Mouse (Mus musculus) layer of hippocampus, postnatal 10 days (tissue): Measurements from ENCODE around the gene Cd96. TPM values are rescaled to one million over a fixed set of nuclear protein-coding genes. Genes with fewer than 3 reads are reported as not detected.

ENCODE experiments used
- DNase-seq, 2 experiments: peaks; one replicate each; pipeline ENCODE4 v3.0.0; 2021; ENCODE audit warnings: low spot score in 2 of 2
- total RNA-seq, 2 experiments: library from RNA; stranded (reverse); gene quantifications; 2 replicates each; pipeline ENCODE4 v1.2.3; 2021

Cd96 gene
- total RNA-seq, 2 experiments from 2014 or later, result not detected

DNA sequence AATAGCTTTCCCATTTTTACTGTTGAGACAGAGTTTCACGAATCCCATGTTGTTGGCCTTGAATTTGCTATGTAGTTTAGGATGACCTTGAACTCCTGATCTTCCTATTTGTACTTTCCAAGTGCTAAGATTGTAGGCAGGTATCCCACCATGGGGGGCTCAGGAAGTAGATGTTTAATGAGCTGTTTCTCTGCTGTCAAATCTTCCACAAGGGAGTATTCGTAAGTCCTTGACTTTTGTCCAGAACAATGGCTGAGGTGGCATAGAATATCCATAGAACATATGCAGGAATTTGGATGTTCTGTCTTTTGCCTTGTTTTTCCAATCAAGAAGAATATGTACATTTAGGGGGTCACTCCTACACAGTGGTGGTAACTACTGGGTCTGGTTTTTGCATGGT lies 73.1 kb downstream of the Cd96 start:
- no peak for DNase-seq

DNA sequence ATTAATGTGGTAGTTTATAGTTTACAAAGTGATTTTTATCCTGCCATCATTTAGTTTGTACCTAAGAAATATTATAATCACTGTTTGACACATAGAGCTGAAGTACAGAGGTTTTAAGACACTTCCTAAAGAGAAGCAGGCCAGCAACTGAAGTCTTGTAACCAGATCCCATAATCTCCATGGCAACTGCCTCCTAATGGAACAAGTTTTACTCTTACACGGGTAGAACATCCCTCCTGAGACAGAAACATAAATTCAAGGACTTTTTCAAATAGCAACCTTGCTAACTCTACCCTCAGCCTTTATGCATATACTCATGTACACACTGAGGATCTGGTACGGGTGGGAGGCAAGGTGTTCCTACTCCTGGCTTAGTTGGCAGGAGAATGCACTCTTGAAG lies 83.8 kb downstream of the Cd96 start:
- no peak for DNase-seq

DNA sequence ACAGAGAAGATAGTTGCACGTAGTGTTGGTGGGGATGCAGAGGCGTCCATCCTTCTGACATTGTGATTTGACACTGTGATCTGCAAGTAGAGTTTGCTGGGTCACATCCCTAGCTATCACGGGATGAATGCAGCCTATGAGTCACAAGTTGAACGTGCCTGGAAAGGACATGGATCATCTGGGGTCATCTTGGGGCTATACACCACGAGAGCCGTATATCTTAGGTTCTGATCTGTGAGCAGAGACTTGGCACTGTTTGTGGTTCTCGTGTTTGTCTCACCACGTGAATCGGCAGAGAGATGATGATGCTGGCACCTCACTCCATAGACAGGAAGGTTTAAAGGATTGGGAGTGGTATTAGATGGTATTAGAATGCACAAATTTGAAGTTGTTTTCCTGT lies 86.2 kb downstream of the Cd96 start:
- no peak for DNase-seq

DNA sequence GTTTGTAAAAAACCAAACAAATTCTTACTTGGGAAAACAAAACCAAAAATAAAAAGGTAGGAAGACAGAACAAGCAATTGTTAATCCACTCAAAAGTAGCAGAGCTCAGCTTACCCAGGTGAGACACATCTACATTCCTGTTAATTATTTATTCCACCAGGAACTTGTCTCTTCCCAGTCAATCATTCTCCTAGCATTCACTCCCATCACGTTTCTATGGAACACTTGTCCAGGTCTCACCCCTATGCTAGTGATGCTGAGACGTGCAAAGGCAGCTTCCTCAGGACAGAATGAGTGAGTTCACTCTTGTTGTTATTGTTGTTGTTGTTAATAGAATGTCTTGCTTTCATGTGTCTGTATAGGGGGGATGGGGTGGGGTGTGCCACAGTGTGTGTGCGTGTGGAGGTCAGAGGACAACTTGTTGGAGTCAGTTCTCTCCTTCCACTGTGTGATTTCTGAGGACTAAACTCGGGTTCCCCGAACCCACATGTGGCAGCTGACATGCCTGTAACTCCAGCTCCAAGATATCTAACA lies 97.0 kb downstream of the Cd96 start:
- DNase-seq, result no peak

DNA sequence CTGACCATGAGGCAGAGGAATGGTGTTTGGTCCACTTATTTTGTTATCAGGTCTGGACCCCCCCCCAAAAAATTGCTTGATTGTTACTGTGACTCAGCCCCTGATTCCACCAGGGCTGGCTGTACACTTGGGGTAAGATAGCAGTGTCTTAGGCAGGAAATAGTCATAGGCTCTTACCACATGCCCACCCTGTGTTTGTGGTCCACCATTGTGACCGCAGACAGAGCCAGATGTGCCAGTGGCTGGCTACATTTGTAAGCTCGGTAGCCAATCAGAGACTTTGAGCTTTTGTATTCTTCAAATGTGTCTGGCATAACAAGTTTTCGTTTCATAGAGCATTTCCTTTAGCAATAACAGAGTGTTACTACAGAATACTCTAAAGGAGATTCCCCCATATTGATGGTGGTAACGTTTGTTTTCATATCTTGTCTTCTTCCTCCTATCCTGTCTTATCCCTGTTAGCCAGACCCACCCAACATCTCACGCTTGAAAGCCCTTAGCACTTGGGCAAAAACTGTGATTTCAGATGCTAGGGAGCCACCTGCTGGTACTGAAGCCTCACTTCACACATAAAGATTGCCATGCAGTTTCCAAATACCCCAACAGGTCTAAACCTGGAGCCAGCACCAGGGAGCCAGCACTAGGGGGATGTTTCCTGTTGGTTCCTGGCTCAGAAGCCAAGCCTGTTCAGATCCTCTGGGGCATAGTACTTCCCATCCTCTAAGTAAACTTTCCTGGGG lies 97.7 kb downstream of the Cd96 start:
- DNase-seq, result peak; percentile 67 to 73

DNA sequence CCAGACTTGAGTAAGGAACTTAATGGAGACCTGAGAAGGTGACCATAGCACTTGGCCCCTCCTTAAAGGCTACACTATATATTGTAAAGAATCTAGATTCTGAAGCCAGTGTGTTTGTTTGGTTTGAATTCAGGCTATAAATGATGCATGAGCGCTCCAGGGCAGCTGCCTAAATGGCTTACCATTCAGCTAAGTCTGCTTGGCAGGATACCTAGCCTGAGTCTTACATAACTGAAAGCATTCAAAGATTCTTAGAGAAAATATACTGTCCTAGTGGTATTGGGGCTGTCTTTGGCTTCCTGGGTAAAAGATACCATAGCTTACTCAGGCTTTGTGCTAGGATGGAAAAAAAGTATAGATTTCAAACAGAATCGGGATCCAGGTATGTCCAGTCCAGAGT lies 98.7 kb downstream of the Cd96 start:
- no peak for DNase-seq

DNA sequence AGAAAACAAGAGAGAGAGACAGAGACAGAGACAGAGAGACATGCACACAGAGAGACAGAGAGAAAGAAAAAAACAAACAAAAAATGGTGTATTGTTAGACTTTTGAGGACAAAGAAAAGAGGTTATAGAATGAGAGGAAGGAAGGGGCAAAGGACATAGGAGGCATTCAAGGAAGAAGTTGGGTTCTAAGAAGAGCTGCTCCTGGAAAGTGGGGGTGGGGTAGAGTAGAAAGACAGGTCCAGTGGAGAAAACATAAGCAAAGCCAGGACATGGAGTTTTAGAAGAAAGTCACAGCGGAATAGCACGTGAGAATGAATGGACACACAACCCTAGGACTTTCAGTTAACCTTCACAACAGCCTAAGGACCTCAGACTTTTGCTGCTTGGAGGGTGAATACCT lies 99.7 kb downstream of the Cd96 start:
- DNase-seq, result no peak

DNA sequence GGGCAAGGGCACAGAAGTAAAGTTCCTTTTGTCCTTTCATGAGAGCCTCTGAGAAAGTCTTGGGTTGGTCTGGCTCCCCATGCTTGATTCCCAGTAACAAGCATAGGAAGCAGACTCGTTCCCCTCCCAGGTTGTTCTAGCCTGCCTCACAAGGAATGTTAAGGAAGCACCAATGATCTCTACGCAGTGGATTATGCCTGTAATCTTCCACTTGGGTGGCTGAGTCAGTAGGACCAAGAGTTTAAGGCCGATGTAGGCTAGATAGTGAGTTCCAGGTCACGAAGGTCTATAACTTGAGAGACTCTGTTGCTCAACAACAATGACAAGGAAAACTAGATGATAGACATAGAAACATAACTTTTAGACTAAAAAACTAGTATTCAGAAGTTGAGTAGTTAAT lies 100.3 kb downstream of the Cd96 start:
- no peak for DNase-seq

DNA sequence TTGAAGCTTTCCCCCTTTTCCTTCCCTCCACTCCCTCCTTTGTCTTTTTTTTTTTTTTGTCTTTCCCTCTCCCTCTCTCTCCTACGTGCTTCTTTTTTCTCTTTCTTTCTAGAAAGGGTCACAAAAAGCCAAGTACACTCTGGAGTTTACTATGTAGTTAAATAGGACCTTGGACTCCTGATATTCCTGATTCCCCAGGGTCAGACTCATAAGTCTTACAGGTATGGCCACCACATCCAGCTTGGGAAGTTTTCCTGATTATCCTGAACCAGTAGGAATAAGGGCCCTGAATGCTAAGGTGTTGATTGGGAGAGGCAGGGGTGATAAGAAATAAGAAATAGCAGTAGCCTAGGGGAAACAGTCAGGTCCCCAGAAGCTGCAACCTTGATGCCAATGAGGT lies 100.7 kb downstream of the Cd96 start:
- DNase-seq, result no peak

DNA sequence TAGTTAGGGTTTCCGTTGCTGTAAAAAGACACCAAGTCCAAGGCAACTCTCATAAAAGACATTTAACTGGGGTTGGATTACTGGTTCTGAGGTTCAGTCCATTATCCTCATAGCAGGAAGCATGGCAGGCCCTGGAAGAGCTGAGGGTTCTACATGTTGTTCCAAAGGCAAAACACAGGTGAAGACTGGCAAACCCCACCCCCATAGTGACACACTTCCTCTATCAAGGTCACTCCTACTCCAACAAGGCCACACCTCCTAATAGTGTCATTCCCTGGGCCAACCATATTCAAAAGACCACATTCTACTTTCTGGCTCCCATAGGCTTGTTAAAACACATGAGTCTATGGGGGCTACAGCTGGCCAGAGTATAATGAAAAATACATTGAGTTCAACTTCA lies 108.4 kb downstream of the Cd96 start:
- no peak for DNase-seq

DNA sequence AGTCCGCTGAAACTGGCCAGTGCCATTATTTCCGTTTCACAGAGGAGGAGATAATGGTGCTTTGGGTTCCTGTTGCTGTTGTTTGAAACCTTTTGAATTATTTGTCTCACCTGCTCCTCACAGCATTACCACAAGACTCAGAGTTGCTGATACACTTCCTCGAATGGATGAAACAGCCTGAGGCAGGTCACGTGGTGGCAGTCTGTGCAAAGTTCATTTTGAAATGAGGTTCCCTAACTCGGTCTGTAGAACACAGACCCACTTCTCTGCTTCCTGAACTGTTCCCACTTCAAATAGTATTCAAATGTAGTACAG lies 109.2 kb downstream of the Cd96 start:
- no peak for DNase-seq

DNA sequence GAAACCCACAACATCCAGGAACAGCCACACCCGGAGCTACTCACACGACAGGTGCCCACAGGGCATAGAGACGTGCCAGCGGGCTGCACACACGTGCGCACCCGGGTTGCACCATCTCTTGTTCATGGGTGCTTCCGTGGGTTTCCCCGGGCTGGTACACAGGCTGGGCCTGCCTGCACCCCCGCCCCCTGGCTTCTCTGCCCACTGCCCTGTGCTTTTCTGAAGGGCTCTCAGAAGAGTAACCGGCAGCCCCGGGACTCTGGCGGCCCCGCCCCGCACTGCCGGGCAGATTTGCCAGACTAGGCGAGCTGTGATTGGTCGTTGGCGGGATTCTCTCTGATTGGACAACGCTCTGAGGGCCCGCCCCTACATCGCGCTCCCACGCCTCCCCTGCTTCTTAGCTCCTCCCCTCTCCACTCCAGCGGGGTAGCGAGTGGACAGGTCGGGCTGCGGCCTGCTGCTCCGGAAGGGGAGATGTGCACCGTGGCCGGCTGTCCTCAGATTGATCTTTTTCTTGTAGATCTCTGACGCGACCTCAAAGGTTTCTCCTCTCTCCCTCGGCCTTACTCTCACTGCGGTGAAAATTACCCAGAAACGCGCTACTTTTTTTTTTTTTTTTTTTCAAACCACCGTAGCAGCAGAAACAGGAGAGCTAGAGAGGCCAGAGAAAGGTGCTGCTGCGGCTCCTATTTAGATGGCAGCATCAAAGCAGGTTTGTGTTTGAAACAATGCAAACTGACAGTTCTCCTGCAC lies 109.7 kb downstream of the Cd96 start, which contains the start of gene Plcxd2:
TSS of gene Plcxd2 (minus strand) at position 66 of the 753 bp plus-strand sequence.
- peak; percentile 92 to 93 for DNase-seq

DNA sequence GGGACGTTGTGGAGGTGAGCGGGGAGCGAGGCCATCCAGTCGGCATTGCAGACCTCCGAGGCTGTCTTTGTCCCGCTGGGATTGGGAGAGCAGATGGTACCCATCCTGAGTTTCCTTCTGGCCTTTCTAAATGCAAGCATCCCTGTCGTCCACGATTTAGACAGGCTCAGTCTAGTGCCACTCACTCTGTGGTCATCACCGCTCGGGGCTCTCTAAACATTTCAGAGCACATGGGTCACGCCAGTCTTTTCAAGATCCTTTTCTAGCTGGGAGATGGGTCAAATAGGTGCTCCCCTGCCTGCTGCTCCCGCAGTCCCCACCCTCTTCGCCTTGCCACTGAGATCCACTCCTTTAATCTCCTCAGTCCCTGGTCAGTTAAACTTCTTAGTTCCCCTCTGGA lies 110.3 kb downstream of the Cd96 start:
- DNase-seq, result peak in 1 of 2 experiments; percentile 13

DNA sequence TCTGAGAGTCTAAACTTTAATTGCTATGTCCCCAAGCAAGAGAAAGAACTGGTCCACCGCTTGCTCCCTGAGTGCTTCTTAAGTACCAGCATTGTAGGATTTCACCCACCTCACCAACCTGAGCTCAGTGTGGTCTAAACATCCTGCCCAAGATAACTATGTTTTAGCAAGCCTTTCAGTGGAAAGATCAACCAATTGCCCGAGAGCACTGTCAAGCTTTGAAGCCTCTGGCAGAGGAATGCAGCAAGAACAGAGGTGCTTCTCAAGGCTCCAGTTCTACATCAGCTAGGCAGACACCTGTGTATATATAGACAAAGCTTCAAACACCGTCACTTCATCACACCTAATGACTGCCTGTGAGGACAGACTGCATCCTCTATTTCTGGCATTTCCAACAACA lies 111.3 kb downstream of the Cd96 start:
- no peak for DNase-seq

DNA sequence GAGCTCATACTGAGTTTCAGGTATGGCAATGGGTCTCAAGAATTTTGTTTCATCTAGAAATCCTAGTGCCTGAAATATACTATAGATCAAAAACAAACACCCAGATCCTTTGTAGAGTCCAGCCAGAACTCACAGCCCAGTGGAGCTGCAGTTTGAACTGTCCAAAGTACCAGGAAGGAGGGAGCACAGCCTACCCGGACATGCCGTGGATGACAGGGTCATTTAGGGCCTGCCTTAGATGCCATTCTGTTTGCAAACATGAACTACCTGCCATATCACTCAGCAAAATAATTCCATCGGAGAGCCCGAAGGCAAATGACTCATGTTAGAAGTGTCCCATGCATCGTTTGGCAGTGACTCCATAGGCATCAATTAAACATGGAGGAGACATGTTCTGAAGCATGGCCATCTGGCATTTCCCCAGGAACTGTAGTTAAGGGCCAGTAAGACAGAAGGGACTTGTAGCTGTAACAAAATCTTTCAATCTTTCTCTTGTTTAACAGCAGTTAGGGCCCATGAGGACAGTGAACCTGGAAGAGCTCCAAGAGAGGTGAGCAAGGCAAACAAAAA lies 111.9 kb downstream of the Cd96 start:
- no peak for DNase-seq

DNA sequence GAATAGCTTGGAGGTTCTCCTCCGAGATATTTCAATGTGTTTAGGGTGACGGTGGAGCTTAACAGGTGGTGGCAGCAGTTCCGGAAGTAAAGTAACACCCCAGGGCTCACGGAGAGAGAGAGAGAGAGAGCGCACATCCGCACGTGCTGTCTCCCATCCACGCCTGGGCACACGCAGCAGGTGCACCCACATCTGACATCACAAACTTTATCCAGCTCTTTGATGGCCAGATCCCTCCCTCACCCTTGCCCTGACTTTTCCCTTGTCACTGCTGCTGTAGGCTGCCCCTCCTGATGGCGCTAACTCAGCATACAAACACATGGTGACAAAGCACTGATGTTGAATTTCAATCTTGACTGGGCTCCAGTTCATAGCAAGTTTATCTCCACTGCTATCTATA lies 113.8 kb downstream of the Cd96 start:
- DNase-seq, result no peak

DNA sequence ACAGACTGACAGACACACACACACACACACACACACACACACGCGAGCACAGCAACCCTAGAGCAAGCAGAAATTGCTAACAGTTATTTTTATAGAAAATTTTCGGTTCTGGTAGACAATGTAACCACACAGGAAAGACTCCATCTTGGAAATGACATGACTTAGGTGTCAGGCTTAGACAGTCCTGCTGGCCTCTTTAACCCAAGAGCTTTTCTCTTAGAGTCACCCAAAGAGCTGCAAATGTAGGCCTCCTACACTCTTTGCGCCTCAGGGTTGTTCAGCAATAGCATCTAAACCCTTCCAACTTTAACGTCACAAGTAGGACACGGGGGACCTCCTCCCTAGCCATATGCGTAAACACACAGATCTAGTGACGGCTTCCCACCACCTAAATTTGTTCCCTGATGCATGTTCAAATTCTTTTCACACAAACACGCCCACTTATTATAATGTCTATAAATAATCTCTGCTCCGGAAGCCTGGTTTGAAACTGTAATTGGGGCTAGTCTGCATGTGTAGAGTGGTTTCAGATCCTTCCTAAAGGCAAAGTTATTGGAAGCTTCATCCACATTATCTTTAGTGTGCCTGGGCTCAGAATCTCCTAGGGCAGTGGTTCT lies 118.4 kb downstream of the Cd96 start:
- DNase-seq, result no peak

DNA sequence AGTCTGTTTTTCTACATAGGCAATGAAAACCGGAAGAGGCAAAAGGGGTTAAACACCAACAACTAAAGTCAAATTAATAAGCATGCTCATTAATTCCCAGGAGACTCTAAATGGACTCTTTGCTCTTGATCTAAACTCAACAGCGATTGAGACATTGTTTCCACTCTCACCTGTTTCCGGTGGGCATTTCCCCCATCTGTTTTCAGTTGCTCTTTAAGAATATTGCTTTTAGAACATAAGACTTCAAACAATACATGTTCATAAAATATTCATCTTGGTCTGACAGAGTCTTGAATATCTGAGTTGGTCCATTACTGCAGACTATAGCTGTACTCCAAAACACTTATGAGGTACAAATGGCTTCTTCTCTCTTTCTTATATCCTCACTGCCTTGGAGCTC lies 119.1 kb downstream of the Cd96 start:
- no peak for DNase-seq

DNA sequence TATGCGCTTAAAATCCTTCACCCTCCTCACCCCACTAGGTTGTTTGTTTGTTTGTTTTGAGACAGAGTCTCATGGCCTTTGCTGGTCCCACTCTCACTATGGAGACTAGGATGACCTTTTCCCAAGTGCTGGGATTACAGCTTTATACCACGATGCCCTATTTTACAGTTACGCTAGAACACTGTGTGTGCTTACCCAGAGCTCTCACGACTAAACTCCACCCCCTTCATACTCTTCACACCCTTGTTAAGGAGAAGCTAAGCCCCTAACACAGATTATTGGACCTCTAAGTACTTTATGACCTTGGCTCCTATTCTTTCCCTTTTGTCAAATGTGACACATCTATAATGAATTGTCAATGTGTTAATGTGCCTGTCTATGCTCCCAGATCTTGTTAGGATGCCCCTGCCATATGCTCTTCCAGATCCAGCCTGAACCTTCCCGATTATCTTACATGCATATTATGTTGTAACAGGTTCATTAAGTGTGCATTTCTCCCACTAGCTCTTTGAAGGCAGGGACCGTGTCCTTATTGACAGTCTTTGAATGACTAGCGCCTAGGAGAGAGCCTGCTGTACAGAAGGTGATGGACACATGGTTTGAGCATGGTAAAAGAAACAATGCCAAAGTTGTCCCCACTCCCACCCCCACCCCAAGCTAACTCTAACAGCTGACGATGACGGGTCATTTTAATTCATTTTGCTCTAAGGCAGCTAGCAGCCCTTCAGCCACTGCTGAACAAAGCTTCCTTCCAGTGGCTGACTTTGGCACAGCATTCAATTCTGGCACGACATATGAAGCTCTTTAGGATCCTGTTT lies 120.5 kb downstream of the Cd96 start:
- DNase-seq, result no peak

DNA sequence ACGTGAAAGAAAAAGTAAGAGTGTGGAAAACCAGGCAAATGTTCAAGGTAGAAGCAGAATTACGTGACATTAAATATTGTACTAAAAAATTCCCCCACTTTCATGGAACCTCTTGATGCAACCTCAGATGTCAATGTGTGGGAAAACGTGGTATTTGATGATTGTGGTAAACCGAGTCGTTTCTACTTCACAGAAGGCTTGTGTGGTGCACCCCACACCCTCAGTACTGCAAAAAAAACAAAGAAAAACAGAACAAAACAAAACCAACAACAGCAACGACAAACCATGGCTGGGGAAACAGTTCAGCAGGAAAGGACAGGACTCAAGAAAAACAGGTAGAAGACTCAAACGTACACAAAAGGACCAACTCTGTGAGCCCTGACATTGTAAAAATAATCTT lies 121.8 kb downstream of the Cd96 start:
- DNase-seq, result no peak
